ENCODE assay signal across 23 mouse cellular contexts in genomic region chr4:55941423-55941822, GRCm38 (mm10).
"Had no signal": no experiment of that assay in that cellular context is flagged by ENCODE, and none has a peak within 500 bp of the region (broad histone marks: within the 10 kb centered on the region; RNA-seq: fewer than 3 reads in every experiment).

No protein-coding gene starts in this region.

- H3K36me3 ChIP-seq: heart, embryonic 10.5 days; heart, embryonic 12.5 days; hindbrain, embryonic 13.5 days; hindbrain, embryonic 15.5 days; kidney, embryonic 15.5 days; limb, embryonic 10.5 days; limb, embryonic 12.5 days had no signal

- H3K27me3 ChIP-seq: heart, embryonic 12.5 days; hindbrain, embryonic 13.5 days; hindbrain, embryonic 15.5 days; kidney, embryonic 15.5 days; limb, embryonic 12.5 days had no signal

- DNase-seq: gastrocnemius, adult 2 months; gastrocnemius, postnatal 10 days; gastrocnemius, postnatal 25 days; heart, adult 18-20 months; heart, postnatal 10 days; heart, postnatal 36 days; kidney, adult 11 months; kidney, adult 2 months; kidney, adult 9 months; kidney, postnatal 14 days; kidney, postnatal 36 days; layer of hippocampus, adult 9-11 months; layer of hippocampus, postnatal 36 days; liver had no signal

- H3K4me2 ChIP-seq: heart, embryonic 12.5 days; hindbrain, embryonic 13.5 days; hindbrain, embryonic 15.5 days; kidney, embryonic 15.5 days; limb, embryonic 12.5 days; liver, embryonic 11.5 days had no signal

- H3K4me3 ChIP-seq: gastrocnemius, adult 2 months; heart, embryonic 10.5 days; heart, embryonic 12.5 days; hindbrain, embryonic 13.5 days; hindbrain, embryonic 15.5 days; kidney, embryonic 15.5 days; left cerebral cortex, adult 2 months; limb, embryonic 10.5 days; limb, embryonic 12.5 days had no signal
